Mouse (Mus musculus): ENCODE data around the gene Col4a6. TPM values are rescaled to one million over a fixed set of nuclear protein-coding genes. Genes with fewer than 3 reads are reported as not detected.

Col4a6 gene
- total RNA-seq, 2 experiments from 2014 or later = not detected

- ATAC-seq (replicated peaks; ENCODE audit: poor library complexity) = no peak
Measured at GRCm38 (mm10) chrX:141276397-141276796, 197.5 kb downstream of the Col4a6 start.

DNA sequence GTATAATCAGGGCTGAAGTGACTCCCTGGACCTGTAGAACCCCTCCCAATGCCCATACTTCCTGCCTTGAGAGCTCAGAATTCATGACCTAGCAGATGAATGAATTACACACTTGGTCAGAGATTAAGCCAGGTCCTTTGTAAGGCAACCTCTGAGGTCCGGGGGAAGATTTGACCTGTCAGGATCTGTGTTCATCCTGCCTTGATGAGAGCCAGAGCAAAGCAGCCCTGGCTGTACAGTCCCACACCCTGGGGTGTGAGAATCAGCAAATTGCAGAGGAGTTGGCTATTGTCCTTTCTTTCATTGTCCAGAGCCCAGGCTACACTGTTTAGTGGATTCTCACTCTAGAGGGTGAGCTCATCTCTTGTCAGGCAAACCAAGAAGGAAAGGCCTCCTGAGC is 207.9 kb downstream of the Col4a6 start:
- ATAC-seq (replicated peaks; ENCODE audit: poor library complexity) = no peak

GRCm38 (mm10) chrX:141249636-141250035 is 224.2 kb downstream of the Col4a6 start:
- ATAC-seq (replicated peaks; ENCODE audit: poor library complexity) = peak; percentile 98

- ATAC-seq (replicated peaks; ENCODE audit: poor library complexity) = peak; percentile 66
Measured at GRCm38 (mm10) chrX:141236564-141237333, 237.1 kb downstream of the Col4a6 start.

- peak; percentile 75 for ATAC-seq (replicated peaks; ENCODE audit: poor library complexity)
Measured at GRCm38 (mm10) chrX:141228169-141228568, 245.7 kb downstream of the Col4a6 start.

GRCm38 (mm10) chrX:141212802-141213201 is 261.1 kb downstream of the Col4a6 start:
- peak; percentile 65; the same call in 1 of the 2 replicates for ATAC-seq (replicated peaks; ENCODE audit: poor library complexity)

DNA sequence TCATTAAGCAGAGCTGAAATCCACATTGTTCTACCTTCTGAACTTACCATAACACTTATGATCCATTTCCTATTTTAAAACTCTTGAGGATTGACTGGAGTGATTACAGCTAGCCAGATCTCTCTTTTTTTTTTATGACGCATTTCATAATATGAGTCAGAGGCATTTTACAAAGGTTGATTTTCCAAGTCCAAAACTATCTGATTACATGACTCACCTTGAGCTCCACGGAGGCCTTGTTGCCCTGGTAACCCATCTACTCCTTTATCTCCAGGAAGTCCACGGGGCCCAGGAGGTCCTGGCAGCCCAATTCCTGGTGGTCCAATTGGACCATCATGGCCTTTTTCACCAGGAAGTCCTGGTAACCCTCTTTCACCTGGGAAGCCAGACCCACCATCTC is 274.9 kb downstream of the Col4a6 start:
- ATAC-seq (replicated peaks; ENCODE audit: poor library complexity) = no peak

- ATAC-seq (replicated peaks; ENCODE audit: poor library complexity) = no peak
Measured at GRCm38 (mm10) chrX:141195036-141195435, 278.8 kb downstream of the Col4a6 start.

DNA sequence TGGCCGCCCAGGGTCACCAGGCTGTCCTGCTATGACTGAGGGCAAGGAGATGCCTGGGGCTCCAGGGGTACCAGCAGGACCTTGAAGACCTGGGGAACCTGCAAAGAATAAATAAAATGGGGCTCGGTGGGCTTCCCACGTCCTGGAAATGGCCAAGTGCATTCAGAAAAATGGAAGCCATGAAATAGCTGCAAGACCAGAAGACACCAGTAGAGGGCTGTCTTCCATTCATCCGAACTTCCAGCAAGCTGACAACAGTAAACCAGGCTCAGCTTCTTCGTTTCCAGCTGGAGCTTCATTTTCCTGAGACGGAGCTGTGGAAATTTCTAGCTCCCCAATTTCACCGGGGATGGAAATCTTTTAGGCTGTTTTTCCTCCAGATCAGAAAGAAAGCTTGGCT is 298.5 kb downstream of the Col4a6 start:
- peak; percentile 63; the same call in 1 of the 2 replicates for ATAC-seq (replicated peaks; ENCODE audit: poor library complexity)

DNA sequence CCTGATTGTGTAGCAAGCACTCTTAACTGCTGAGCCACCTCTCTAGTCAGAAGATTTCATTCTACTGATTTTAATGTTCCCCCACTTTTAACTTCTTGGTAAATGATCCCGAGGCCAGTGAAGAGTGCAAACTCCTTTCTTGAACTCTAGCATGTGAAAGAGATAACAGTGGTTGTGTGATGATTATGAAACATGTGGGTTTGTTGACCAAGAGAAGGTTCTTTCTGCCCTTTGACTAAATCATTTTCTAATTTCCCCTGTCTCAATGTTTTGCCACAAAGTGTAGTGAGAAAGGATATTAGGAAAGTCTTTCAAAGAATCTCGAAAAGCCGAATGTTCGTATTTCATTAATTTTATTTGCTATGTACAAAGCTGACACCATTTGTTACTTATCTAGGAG is 308.8 kb downstream of the Col4a6 start:
- peak; percentile 39; the same call in 1 of the 2 replicates for ATAC-seq (replicated peaks; ENCODE audit: poor library complexity)

DNA sequence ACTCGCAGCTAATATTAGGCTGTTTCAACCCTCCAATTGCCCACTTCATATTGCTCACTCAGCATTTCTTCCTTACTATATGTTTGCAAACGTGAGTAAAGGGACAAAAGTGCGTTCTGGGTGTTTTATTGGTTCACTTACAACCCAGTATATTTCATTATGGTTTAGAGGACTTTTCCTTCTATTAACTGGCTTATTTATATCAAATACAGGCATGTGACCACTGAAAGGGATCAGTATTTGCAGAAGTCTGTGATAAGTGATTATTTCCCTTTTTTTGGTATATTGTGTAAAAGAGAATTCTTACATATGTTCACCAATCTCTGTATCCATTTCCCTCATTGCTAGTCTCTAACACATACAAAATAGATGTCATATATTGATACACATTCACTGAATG is 313.5 kb downstream of the Col4a6 start:
- no peak for ATAC-seq (replicated peaks; ENCODE audit: poor library complexity)

DNA sequence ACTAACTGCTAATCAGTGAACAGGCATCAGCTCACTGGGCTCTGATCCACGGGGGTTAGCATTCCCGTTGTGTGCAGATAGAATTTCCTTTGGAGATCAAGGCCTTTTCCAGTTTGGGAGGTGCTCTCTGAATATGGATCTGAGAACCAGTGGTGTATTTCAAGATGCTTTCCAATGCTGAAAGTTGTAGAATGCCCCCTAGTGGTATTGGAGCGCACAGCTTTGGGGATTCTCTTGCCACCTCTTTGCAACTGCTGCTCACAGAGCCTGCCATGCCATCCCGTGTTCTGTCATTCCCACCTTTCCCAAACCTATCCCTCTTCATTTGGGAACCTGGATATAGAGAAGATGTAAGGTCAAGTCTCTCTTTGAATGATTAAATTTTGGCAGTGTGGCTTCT is 315.7 kb downstream of the Col4a6 start:
- ATAC-seq (replicated peaks; ENCODE audit: poor library complexity) = 0 out of 2 replicates have a peak, but pooled peaks have one; percentile 50

DNA sequence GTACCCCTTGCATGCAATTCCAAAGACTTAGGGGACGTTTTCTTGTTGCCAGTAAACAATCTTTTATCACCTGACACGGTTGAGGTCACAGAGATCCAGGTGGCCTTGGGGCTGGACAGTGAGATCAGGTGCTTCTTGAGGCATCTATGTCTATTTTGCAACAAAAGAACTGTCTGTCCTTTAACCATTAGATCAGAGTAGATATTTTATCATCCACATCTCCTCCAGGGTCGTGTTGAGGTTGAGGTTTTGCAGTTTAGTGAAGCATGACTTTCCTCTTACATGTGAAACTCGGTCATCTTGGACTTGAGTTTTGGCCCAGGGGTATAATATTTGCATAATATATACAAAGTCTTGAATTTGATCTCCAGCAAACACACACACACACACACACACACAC is 316.2 kb downstream of the Col4a6 start:
- no peak for ATAC-seq (replicated peaks; ENCODE audit: poor library complexity)

- peak; percentile 86 for ATAC-seq (replicated peaks; ENCODE audit: poor library complexity)
Measured at GRCm38 (mm10) chrX:141156696-141157095, 317.2 kb downstream of the Col4a6 start.

GRCm38 (mm10) chrX:141151182-141151581 is 322.7 kb downstream of the Col4a6 start:
- ATAC-seq (replicated peaks; ENCODE audit: poor library complexity) = 0 out of 2 replicates have a peak, but pooled peaks have one; percentile 17

- no peak for ATAC-seq (replicated peaks; ENCODE audit: poor library complexity)
Measured at GRCm38 (mm10) chrX:141150290-141150689, 323.6 kb downstream of the Col4a6 start.

- ATAC-seq (replicated peaks; ENCODE audit: poor library complexity) = peak; percentile 79
Measured at GRCm38 (mm10) chrX:141149705-141150104, 324.2 kb downstream of the Col4a6 start.

Other genes with a start within 250 kb of the Col4a6 start
- 0.32 TPM in 1 of 2 replicates, not detected in the other for gene Col4a5, start 1.3 kb upstream of the Col4a6 start, total RNA-seq (2015)
- not detected in 2 replicates for gene Col4a5, start 1.3 kb upstream of the Col4a6 start, total RNA-seq (2017)

All from megakaryocyte progenitor cell, adult 5-6 weeks (primary cell).